Mouse (Mus musculus): ENCODE data around the gene Them7.
A peak's percentile ranks its signal among the peaks of the same experiment; 100 is the strongest.

The Them7 gene

GRCm38 (mm10) chr2:105380757-105381319, 156.7 kb downstream of the Them7 start:
- no peak for DNase-seq

GRCm38 (mm10) chr2:105383063-105383462, 158.9 kb downstream of the Them7 start:
- DNase-seq: no peak

- no peak for DNase-seq
Observed at GRCm38 (mm10) chr2:105384998-105385397, 160.9 kb downstream of the Them7 start.

GRCm38 (mm10) chr2:105386418-105386817, 162.3 kb downstream of the Them7 start:
- DNase-seq: no peak

GRCm38 (mm10) chr2:105389007-105389890, 165.1 kb downstream of the Them7 start:
- DNase-seq: no peak

GRCm38 (mm10) chr2:105390653-105391413, 166.7 kb downstream of the Them7 start:
- DNase-seq: no peak

- no peak for DNase-seq
Observed at GRCm38 (mm10) chr2:105391414-105391784, 167.3 kb downstream of the Them7 start.

GRCm38 (mm10) chr2:105392514-105392913, 168.4 kb downstream of the Them7 start:
- DNase-seq: no peak

- DNase-seq: no peak
Observed at GRCm38 (mm10) chr2:105394375-105394774, 170.3 kb downstream of the Them7 start.

GRCm38 (mm10) chr2:105396066-105396465, 171.9 kb downstream of the Them7 start:
- DNase-seq: no peak

GRCm38 (mm10) chr2:105397446-105398211, 173.5 kb downstream of the Them7 start:
- no peak for DNase-seq

- peak; percentile 65 for DNase-seq
Observed at GRCm38 (mm10) chr2:105398636-105399084, 174.5 kb downstream of the Them7 start.

GRCm38 (mm10) chr2:105399085-105399891, 175.2 kb downstream of the Them7 start, which contains the start of gene Rcn1:
Gene Rcn1, minus strand, starts transcription at chr2:105399319.
- peak; percentile 79 for DNase-seq

GRCm38 (mm10) chr2:105400558-105400957, 176.4 kb downstream of the Them7 start:
- no peak for DNase-seq

- no peak for DNase-seq
Observed at GRCm38 (mm10) chr2:105402180-105402579, 178.1 kb downstream of the Them7 start.

GRCm38 (mm10) chr2:105408511-105408910, 184.4 kb downstream of the Them7 start:
- no peak for DNase-seq

GRCm38 (mm10) chr2:105409253-105409652, 185.1 kb downstream of the Them7 start:
- DNase-seq: no peak

- DNase-seq: no peak
Observed at GRCm38 (mm10) chr2:105414309-105414708, 190.2 kb downstream of the Them7 start.

- DNase-seq: no peak
Observed at GRCm38 (mm10) chr2:105416046-105416659, 192.0 kb downstream of the Them7 start.

- no peak for DNase-seq
Observed at GRCm38 (mm10) chr2:105416660-105417348, 192.7 kb downstream of the Them7 start.

- DNase-seq: no peak
Observed at GRCm38 (mm10) chr2:105417663-105418062, 193.5 kb downstream of the Them7 start.

Data from kidney, adult 18-20 months (tissue).